Mouse (Mus musculus): ENCODE data around the gene Lrrc8b.
A peak's percentile ranks its signal among the peaks of the same experiment; 100 is the strongest.

The Lrrc8b gene

DNA sequence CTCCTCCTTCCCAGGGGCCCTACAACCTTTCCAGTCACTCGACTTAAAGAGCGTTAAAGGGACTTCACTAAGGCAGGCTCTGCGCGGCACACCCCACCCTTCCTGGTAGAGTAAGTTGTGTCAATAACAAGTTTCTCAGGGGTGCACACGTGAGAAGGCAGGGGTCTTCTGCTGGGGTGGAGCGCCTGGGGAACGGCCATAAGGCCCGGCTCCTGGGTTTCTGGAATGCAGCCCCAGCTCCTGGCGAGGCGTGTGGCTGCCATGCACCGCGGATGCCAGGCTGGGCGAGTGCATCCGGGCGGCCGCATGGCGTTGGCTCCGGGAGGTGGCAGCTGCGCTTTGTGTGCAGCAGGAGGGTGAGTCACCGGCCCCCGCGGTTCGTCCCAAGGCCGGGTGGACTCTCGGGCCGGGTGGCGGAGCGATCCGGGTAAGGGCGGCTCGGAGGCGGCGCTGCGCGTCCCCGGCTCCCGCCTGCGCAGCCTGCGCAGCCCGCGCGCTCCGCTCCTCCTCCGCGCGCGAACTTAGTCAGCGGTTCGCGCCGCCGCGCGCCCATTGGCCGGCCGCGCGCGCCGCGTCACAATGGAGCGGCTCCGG lies at the start of gene Lrrc8b:
Gene Lrrc8b (plus strand): TSS at position 578 of the 594 bp plus-strand sequence.
- TF ChIP-seq POU5F1 (IDR thresholded peaks at IDR 0.05; ENCODE audit: borderline replicate concordance, low read length) (no peak), CTCF (conservative IDR thresholded peaks at IDR 0.05; ENCODE audit: low read length) (no peak), NANOG (IDR thresholded peaks at IDR 0.05; ENCODE audit: borderline replicate concordance, low read length) (no peak)
- Histone ChIP-seq H3K9me3 (ENCODE audit: low read length) (peaks cover 29% of the 10 kb centered on the region), H3K4me3 (replicated peaks; ENCODE audit: low read length) (peak within 1 kb of the TSS; percentile 85), H3K36me3 (ENCODE audit: insufficient read depth, low read length) (peaks cover 9% of the 10 kb centered on the region; the same call in 1 of the 2 replicates), H3K4me1 (replicated peaks; ENCODE audit: low read depth, low read length) (peaks cover 10% of the 10 kb centered on the region), H3K27me3 (ENCODE audit: insufficient read depth, low read length) (peaks cover 18% of the 10 kb centered on the region)

DNA sequence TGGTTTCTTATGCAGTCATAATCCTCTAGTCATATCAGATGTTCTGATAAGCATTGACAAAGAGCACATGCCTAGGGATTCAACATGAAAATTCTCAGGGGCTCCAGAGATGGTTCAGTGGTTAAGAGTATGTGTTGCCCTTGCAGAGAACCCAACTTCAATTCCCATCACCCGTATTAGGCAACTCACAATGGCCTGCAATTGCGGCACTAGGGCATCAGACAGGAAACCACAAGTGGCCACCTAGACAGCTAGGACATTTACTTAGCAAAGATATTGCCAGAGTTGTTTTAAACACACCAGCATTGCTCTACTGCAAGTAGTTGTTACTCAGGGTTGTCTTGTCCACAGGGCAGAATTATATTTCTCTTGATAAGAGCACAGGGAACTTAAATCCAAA lies 34.1 kb upstream of the Lrrc8b start:
- TF ChIP-seq NANOG (IDR thresholded peaks at IDR 0.05; ENCODE audit: borderline replicate concordance, low read length) (no peak), POU5F1 (IDR thresholded peaks at IDR 0.05; ENCODE audit: borderline replicate concordance, low read length) (no peak), CTCF (conservative IDR thresholded peaks at IDR 0.05; ENCODE audit: low read length) (no peak)
- no peak overlapping the region for H3K4me3 ChIP-seq (replicated peaks; ENCODE audit: low read length)
- H3K27me3 ChIP-seq (ENCODE audit: insufficient read depth, low read length), result no peaks in the 10 kb centered on the region
- no peaks in the 10 kb centered on the region for H3K36me3 ChIP-seq (ENCODE audit: insufficient read depth, low read length)
- H3K4me1 ChIP-seq (replicated peaks; ENCODE audit: low read depth, low read length), result no peaks in the 10 kb centered on the region
- H3K9me3 ChIP-seq (ENCODE audit: low read length), result no peaks in the 10 kb centered on the region

DNA sequence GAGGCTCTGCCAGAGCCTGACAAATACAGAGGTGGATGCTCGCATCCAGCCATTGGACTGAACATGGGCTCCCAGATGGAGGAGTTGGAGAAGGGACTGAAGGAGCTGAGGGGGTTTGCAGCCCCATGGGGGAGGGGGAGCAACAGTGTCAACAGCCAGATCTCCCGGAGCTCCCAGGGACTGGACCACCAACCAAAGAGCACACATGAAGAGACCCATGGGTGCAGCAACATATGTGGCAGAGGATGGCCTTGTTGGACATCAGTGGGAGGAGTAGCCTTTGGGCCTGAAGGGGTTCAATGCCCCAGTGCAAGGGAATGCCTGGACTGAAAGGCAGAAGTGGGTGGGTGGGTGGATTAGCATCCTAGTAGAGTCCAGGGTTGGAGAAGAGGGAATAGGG lies 25.2 kb upstream of the Lrrc8b start:
- Histone ChIP-seq H3K4me1 (replicated peaks; ENCODE audit: low read depth, low read length) (no peaks in the 10 kb centered on the region), H3K36me3 (ENCODE audit: insufficient read depth, low read length) (no peaks in the 10 kb centered on the region), H3K4me3 (replicated peaks; ENCODE audit: low read length) (no peak overlapping the region), H3K9me3 (ENCODE audit: low read length) (peaks cover 60% of the 10 kb centered on the region), H3K27me3 (ENCODE audit: insufficient read depth, low read length) (no peaks in the 10 kb centered on the region)
- no peak for TF ChIP-seq CTCF (conservative IDR thresholded peaks at IDR 0.05; ENCODE audit: low read length)
- TF ChIP-seq NANOG (IDR thresholded peaks at IDR 0.05; ENCODE audit: borderline replicate concordance, low read length), result no peak
- TF ChIP-seq POU5F1 (IDR thresholded peaks at IDR 0.05; ENCODE audit: borderline replicate concordance, low read length), result no peak

DNA sequence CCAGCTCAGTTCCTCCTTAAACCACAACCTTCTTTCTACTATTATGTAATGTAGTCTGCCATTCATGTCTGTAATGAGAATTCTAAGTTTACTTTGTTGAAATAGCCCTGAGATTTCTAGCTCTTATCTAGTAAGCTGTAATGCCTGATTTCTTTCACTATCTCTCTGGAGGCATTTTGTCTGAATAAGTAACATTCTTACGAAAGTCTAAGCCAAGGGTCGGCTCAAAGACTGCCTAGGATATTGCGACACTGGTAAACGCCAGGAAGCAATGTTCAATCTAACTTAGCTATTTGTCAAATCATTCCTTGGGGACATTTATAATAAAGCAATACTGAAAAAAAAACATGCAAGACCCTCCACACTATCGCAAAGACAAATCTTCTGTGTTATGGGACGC lies 21.8 kb upstream of the Lrrc8b start:
- no peak for TF ChIP-seq NANOG (IDR thresholded peaks at IDR 0.05; ENCODE audit: borderline replicate concordance, low read length)
- TF ChIP-seq POU5F1 (IDR thresholded peaks at IDR 0.05; ENCODE audit: borderline replicate concordance, low read length), result no peak
- no peak for TF ChIP-seq CTCF (conservative IDR thresholded peaks at IDR 0.05; ENCODE audit: low read length)

DNA sequence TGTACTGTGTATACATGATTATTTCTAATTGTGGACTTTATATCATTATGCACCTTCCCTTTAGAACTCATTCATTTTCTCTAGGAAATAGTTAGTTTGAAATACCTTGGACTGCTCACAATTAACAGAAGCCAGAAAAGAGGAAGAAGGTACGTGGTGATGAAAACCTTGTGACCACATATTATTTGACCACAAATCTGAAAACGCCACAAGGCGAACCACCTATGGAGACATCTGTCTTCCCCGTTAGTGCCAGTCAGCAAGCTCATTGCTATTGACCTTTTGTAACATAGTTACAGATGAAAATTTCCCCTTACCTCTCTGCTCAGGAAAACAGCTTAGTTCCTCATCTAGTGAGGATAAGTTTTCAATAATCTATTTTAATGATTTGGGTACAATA lies 20.4 kb upstream of the Lrrc8b start:
- Histone ChIP-seq H3K4me3 (replicated peaks; ENCODE audit: low read length) (no peak overlapping the region), H3K36me3 (ENCODE audit: insufficient read depth, low read length) (no peaks in the 10 kb centered on the region), H3K9me3 (ENCODE audit: low read length) (peaks cover 43% of the 10 kb centered on the region), H3K4me1 (replicated peaks; ENCODE audit: low read depth, low read length) (no peaks in the 10 kb centered on the region), H3K27me3 (ENCODE audit: insufficient read depth, low read length) (no peaks in the 10 kb centered on the region)
- TF ChIP-seq CTCF (conservative IDR thresholded peaks at IDR 0.05; ENCODE audit: low read length), result no peak
- TF ChIP-seq NANOG (IDR thresholded peaks at IDR 0.05; ENCODE audit: borderline replicate concordance, low read length), result no peak
- no peak for TF ChIP-seq POU5F1 (IDR thresholded peaks at IDR 0.05; ENCODE audit: borderline replicate concordance, low read length)

More for the DNA sequence above, 21.8 kb upstream of the Lrrc8b start:
- no peaks in the 10 kb centered on the region for H3K36me3 ChIP-seq (ENCODE audit: insufficient read depth, low read length)
- peaks cover 58% of the 10 kb centered on the region for H3K9me3 ChIP-seq (ENCODE audit: low read length)
- no peaks in the 10 kb centered on the region for H3K27me3 ChIP-seq (ENCODE audit: insufficient read depth, low read length)
- no peak overlapping the region for H3K4me3 ChIP-seq (replicated peaks; ENCODE audit: low read length)
- no peaks in the 10 kb centered on the region for H3K4me1 ChIP-seq (replicated peaks; ENCODE audit: low read depth, low read length)

DNA sequence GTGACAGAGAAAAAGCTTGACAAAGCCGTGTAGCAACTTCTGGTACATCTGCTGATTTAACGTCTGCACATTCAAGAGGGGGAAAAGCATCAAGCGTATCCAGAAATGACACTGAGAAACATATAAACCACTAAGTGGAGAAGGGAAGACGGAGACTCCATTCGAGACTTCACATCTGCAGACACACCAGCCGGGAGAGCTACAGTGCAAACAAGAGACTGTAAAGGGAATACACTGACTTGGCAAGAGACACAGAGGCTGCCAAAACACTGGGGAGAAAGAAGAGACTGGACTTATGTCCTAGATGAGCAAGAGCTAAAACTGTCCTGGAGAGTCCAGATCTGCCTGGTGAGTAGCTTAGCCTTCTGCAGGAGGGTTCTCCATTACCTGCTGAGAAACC lies 16.6 kb upstream of the Lrrc8b start:
- Histone ChIP-seq H3K4me1 (replicated peaks; ENCODE audit: low read depth, low read length) (0 out of 2 replicates have a peak, but pooled peaks cover 2% of the 10 kb centered on the region), H3K36me3 (ENCODE audit: insufficient read depth, low read length) (no peaks in the 10 kb centered on the region), H3K27me3 (ENCODE audit: insufficient read depth, low read length) (no peaks in the 10 kb centered on the region), H3K9me3 (ENCODE audit: low read length) (peaks cover 8% of the 10 kb centered on the region), H3K4me3 (replicated peaks; ENCODE audit: low read length) (no peak overlapping the region)
- TF ChIP-seq POU5F1 (IDR thresholded peaks at IDR 0.05; ENCODE audit: borderline replicate concordance, low read length) (no peak), CTCF (conservative IDR thresholded peaks at IDR 0.05; ENCODE audit: low read length) (no peak), NANOG (IDR thresholded peaks at IDR 0.05; ENCODE audit: borderline replicate concordance, low read length) (no peak)

DNA sequence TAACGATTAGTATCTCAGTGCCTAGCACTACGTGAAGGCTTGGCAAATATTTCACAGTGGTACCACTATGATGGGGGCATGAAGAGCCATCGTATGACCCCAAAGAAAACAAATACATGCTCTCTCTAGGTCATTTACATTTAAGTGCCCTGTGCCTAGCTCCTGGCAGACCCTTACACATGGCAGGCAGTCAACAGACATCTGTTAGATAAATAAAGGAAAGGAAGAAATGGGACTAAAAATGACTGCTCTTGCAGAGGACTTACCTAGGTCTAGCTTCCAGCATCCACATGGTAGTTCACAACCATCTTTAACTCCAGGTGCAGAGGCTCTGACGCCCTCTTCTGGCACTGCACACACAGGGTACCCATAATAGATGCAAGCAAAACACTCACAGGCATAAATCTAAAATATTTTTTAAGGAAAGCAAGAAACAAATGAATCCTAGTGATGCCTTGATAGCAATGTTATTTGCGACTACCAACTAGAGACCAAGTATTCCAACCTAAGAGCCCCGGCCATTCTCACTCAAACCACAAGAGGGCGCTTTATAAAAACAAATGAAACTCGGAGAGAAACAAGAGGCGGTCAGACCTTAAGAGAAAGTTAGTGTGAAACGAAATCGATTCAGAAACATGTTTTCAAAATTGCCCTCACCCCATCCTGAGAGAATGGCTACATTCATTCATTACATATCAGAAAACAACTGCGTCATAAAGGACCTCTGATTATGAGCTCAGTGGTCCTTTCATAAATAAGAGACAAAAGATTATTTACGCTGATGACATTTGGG lies 15.7 kb upstream of the Lrrc8b start:
- 0 out of 2 replicates have a peak, but pooled peaks cover 2% of the 10 kb centered on the region for H3K4me1 ChIP-seq (replicated peaks; ENCODE audit: low read depth, low read length)

DNA sequence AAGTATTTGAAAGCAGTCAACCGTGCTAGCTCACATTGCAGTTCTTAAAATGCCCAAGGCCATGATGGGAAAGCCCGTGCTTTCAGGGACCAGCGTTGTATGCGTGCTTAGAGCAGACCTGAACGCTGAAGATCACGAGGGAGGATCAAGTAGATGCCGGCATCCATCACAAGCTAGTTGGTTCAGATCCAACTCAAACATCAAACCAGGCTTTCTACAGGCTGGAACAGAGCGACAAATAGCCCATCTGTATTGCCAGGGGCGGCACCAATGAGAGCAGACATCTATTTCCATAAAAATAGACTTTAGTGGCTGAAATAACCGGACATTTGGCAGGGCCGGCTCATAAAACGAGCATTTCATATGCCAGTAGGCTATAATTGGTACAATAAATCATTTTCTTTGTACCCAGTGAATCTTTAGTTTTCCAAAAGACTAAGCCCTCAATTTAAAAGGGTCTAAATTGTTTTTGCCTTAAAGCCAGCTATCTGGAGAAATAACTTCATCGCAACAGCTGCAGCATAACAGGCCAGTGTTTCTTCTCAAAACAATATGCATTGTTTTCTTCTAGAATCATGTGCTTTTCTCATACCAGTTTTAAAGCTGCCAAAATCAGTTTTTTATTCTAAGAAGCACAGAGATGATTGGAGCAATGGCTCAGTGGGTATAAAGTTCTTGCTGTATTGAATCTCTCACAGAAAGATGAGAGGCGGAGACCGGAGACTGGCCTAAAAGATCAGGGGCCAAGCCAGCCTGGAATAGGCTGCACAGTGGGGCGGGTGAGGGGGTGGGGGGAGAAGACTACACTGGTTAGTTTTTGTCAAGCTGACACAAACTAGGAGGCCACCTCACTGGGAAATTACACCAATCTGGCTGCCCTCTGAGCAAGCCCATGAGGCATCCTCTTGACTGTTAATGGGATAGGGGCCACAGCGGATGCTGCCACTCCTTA lies 14.9 kb upstream of the Lrrc8b start:
- no peak overlapping the region for H3K4me3 ChIP-seq (replicated peaks; ENCODE audit: low read length)
- 0 out of 2 replicates have a peak, but pooled peaks cover 2% of the 10 kb centered on the region for H3K4me1 ChIP-seq (replicated peaks; ENCODE audit: low read depth, low read length)
- H3K36me3 ChIP-seq (ENCODE audit: insufficient read depth, low read length), result no peaks in the 10 kb centered on the region
- no peaks in the 10 kb centered on the region for H3K9me3 ChIP-seq (ENCODE audit: low read length)
- no peak for TF ChIP-seq CTCF (conservative IDR thresholded peaks at IDR 0.05; ENCODE audit: low read length)
- no peak for TF ChIP-seq NANOG (IDR thresholded peaks at IDR 0.05; ENCODE audit: borderline replicate concordance, low read length)
- no peak for TF ChIP-seq POU5F1 (IDR thresholded peaks at IDR 0.05; ENCODE audit: borderline replicate concordance, low read length)
- H3K27me3 ChIP-seq (ENCODE audit: insufficient read depth, low read length), result no peaks in the 10 kb centered on the region

More for the DNA sequence above, 15.7 kb upstream of the Lrrc8b start:
- no peaks in the 10 kb centered on the region for H3K27me3 ChIP-seq (ENCODE audit: insufficient read depth, low read length)
- H3K9me3 ChIP-seq (ENCODE audit: low read length), result peaks cover 2% of the 10 kb centered on the region; the same call in 1 of the 2 replicates
- H3K36me3 ChIP-seq (ENCODE audit: insufficient read depth, low read length), result no peaks in the 10 kb centered on the region
- no peak overlapping the region for H3K4me3 ChIP-seq (replicated peaks; ENCODE audit: low read length)
- peak; percentile 92 for TF ChIP-seq CTCF (conservative IDR thresholded peaks at IDR 0.05; ENCODE audit: low read length)
- TF ChIP-seq NANOG (IDR thresholded peaks at IDR 0.05; ENCODE audit: borderline replicate concordance, low read length), result no peak

All from E14TG2a.4 (cell line).